In the genomic region with DNA sequence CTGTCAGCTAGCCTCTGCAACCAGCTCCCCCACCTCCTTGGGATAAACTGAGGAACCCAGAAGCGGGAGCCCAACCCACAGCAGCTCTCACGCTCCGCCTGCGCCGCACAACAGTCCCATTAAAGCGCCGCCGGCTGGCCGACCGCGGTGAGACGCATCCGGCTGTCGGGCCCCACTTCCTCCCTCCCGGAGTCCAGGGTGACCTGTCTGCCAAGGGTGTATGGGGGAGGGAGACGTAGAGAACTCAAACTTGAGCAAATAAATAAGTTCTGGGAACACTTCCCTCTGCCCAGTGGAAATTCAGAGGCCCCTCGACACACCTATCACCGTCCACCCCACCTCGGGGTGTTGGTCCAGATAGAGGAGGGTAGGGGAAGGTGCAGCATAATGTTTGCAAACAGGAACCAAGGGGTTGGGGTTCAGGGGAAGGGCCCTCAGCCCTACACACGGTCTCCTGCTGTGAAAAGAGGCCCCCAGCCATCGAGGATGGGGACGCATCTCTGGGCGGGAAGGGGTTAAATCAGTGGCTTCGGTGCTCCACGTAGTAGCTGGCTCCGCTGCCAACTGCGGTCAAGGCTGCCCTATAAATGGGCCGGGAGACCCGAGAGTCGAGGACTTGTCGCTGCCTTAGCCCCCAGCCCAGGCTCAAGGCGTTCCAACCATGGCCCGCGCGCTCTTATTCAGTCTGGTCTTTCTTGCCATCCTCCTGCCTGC, we compare ENCODE assay signal across 8 mouse cellular contexts. TPM values are rescaled to one million over a fixed set of nuclear protein-coding genes. Genes with fewer than 3 reads are reported as not detected.
DNase-seq lines count a peak whose midpoint lies in the region; ATAC-seq and TF ChIP-seq lines count a peak whose summit lies in the region.

A gene (plus strand): TSS at position 611 of the 714 bp plus-strand sequence.

- no peak for TF ChIP-seq CTCF in E14TG2a.4 (conservative IDR thresholded peaks at IDR 0.05; ENCODE audit: low read length)

- H3K27me3 ChIP-seq in E14TG2a.4 (ENCODE audit: insufficient read depth, low read length) = peaks cover 48% of the 10 kb centered on the region
- peaks cover 28% of the 10 kb centered on the region for H3K27me3 ChIP-seq in liver, embryonic 13.5 days

- no peaks in the 10 kb centered on the region for H3K36me3 ChIP-seq in E14TG2a.4 (ENCODE audit: insufficient read depth, low read length)
- 0 out of 2 replicates have a peak, but pooled peaks cover 5% of the 10 kb centered on the region for H3K36me3 ChIP-seq in liver, embryonic 13.5 days

- peak within 1 kb of the TSS; percentile 57 for H3K4me2 ChIP-seq in liver, embryonic 13.5 days

- H3K9me3 ChIP-seq in E14TG2a.4 (ENCODE audit: low read length) = no peaks in the 10 kb centered on the region
- H3K9me3 ChIP-seq in liver, embryonic 13.5 days (replicated peaks) = no peaks in the 10 kb centered on the region

- H3K9ac ChIP-seq in liver, embryonic 13.5 days = peak within 1 kb of the TSS; percentile 13

- H3K4me3 ChIP-seq in E14TG2a.4 (replicated peaks; ENCODE audit: low read length) = peak within 1 kb of the TSS; percentile 70
- H3K4me3 ChIP-seq in liver, embryonic 13.5 days (replicated peaks) = peak within 1 kb of the TSS; percentile 28

- peaks cover 39% of the 10 kb centered on the region for H3K4me1 ChIP-seq in E14TG2a.4 (replicated peaks; ENCODE audit: low read depth, low read length)
- peaks cover 19% of the 10 kb centered on the region for H3K4me1 ChIP-seq in liver, embryonic 13.5 days (replicated peaks)

- ATAC-seq in inflammation-experienced regulatory T-cells, adult 6 months = peak; percentile 73
- peak; percentile 21; the same call in 1 of the 2 replicates for ATAC-seq in liver, embryonic 13.5 days (ENCODE audit: low read depth)

- WGBS in liver, embryonic 13.5 days (ENCODE audit: insufficient replicate concordance) = 4% methylated on average over 35 of the region's 35 CpGs

- no peak within 1 kb of the TSS for H3K27ac ChIP-seq in liver, embryonic 13.5 days

- DNase-seq in adrenal gland, postnatal 10 days = peak; percentile 70
- DNase-seq in gastrocnemius, postnatal 10 days = peak; percentile 61
- DNase-seq in liver, embryonic 13.5 days = no peak
- peak; percentile 7 to 47 for DNase-seq in monocyte, adult 2 months (ENCODE audit: low read depth in 1 of 2, low spot score in 2 of 2)
- peak; percentile 63 for DNase-seq in thymus, postnatal 4 days
- DNase-seq in cerebellum, adult 8-10 months = no peak

RNA-seq across cellular contexts. Expression of the gene that starts here (rescaled TPM):
- 1 to 10 TPM in 1 of 2 experiments, under 1 TPM in 1; 0.39 to 2.9 TPM for total RNA-seq in adrenal gland, postnatal 10 days (2021)
- 10 to 100 TPM; 10.3 to 14.3 TPM for total RNA-seq in gastrocnemius, postnatal 10 days (2021)
- under 1 TPM; 0.43 to 0.69 (median 0.47) TPM for polyA plus RNA-seq in inflammation-experienced regulatory T-cells, adult 6 months (2017; shearing (Covaris generic))
- polyA plus RNA-seq in liver, embryonic 13.5 days (2015; fragmentation: Nextera tagmentation; extraction: Ambion mirVana) = 0.13 TPM in 1 of 2 replicates, not detected in the other

Comparison
In these comparisons a context has a peak if more than half of its experiments do, and no peak if none do; other contexts are left out.
1. Peak in ATAC-seq in inflammation-experienced regulatory T-cells, adult 6 months; RNA of the gene not detected or under 1 TPM.
2. Peak in ATAC-seq, H3K4me3 ChIP-seq, H3K9ac ChIP-seq and H3K4me2 ChIP-seq in liver, embryonic 13.5 days; RNA of the gene not detected or under 1 TPM.
3. DNase-seq: peak in adrenal gland, postnatal 10 days (single experiment), gastrocnemius, postnatal 10 days (single experiment), monocyte, adult 2 months (2 of 2) and thymus, postnatal 4 days (single experiment); none in liver, embryonic 13.5 days (single experiment) and cerebellum, adult 8-10 months (single experiment).